Mouse (Mus musculus): ENCODE measurements around the gene App. TPM values are rescaled to one million over a fixed set of nuclear protein-coding genes. Genes with fewer than 3 reads are reported as not detected.
A peak's percentile ranks its signal among the peaks of the same experiment; 100 is the strongest.

Gene App
- polyA plus RNA-seq, 1 experiment from 2014 or later = 360 TPM

GRCm38 (mm10) chr16:85028396-85028795, 145.2 kb downstream of the App start:
- Histone ChIP-seq H3K4me1 (replicated peaks; ENCODE audit: insufficient read depth, low read length) (no peaks in the 10 kb centered on the region), H3K9ac (ENCODE audit: low read depth, low read length) (no peak overlapping the region), H3K4me2 (ENCODE audit: low read length) (no peak overlapping the region), H3K27ac (no peak overlapping the region), H3K27me3 (ENCODE audit: insufficient read depth, low read length) (no peaks in the 10 kb centered on the region), H3K9me3 (replicated peaks; ENCODE audit: low read length) (no peaks in the 10 kb centered on the region), H3K4me3 (replicated peaks; ENCODE audit: low read depth, low read length) (no peak overlapping the region), H3K36me3 (ENCODE audit: insufficient read depth, low read length) (peaks cover 62% of the 10 kb centered on the region)
- TF ChIP-seq CTCF (IDR thresholded peaks at IDR 0.05; ENCODE audit: low read depth) = no peak
- DNase-seq (ENCODE audit: low spot score) (no peak), ATAC-seq (replicated peaks; ENCODE audit: low FRiP score, low read depth) (no peak)
- WGBS = 78% methylated on average over 4 of the region's 4 CpGs

- Histone ChIP-seq H3K4me3 (replicated peaks; ENCODE audit: low read depth, low read length) (no peak overlapping the region), H3K36me3 (ENCODE audit: insufficient read depth, low read length) (peaks cover 47% of the 10 kb centered on the region), H3K9ac (ENCODE audit: low read depth, low read length) (no peak overlapping the region), H3K27ac (no peak overlapping the region), H3K4me2 (ENCODE audit: low read length) (no peak overlapping the region), H3K9me3 (replicated peaks; ENCODE audit: low read length) (no peaks in the 10 kb centered on the region), H3K27me3 (ENCODE audit: insufficient read depth, low read length) (no peaks in the 10 kb centered on the region), H3K4me1 (replicated peaks; ENCODE audit: insufficient read depth, low read length) (no peaks in the 10 kb centered on the region)
- DNase-seq (ENCODE audit: low spot score) = no peak
- WGBS = 96% methylated on average over 8 of the region's 8 CpGs
- ATAC-seq (replicated peaks; ENCODE audit: low FRiP score, low read depth) = no peak
- TF ChIP-seq CTCF (IDR thresholded peaks at IDR 0.05; ENCODE audit: low read depth) = no peak
Observed at GRCm38 (mm10) chr16:85024706-85025105, 148.9 kb downstream of the App start.

GRCm38 (mm10) chr16:85023106-85023505, 150.5 kb downstream of the App start:
- Histone ChIP-seq H3K27ac (no peak overlapping the region), H3K9ac (ENCODE audit: low read depth, low read length) (no peak overlapping the region), H3K4me1 (replicated peaks; ENCODE audit: insufficient read depth, low read length) (no peaks in the 10 kb centered on the region), H3K9me3 (replicated peaks; ENCODE audit: low read length) (no peaks in the 10 kb centered on the region), H3K4me3 (replicated peaks; ENCODE audit: low read depth, low read length) (no peak overlapping the region), H3K27me3 (ENCODE audit: insufficient read depth, low read length) (no peaks in the 10 kb centered on the region), H3K36me3 (ENCODE audit: insufficient read depth, low read length) (peaks cover 43% of the 10 kb centered on the region), H3K4me2 (ENCODE audit: low read length) (no peak overlapping the region)
- ATAC-seq (replicated peaks; ENCODE audit: low FRiP score, low read depth) (no peak), DNase-seq (ENCODE audit: low spot score) (no peak)
- WGBS = 85% methylated on average over 3 of the region's 3 CpGs
- no peak for TF ChIP-seq CTCF (IDR thresholded peaks at IDR 0.05; ENCODE audit: low read depth)

GRCm38 (mm10) chr16:85020696-85021323, 152.8 kb downstream of the App start:
- DNase-seq (ENCODE audit: low spot score) = no peak
- no peak overlapping the region for H3K4me3 ChIP-seq (replicated peaks; ENCODE audit: low read depth, low read length)
- no peaks in the 10 kb centered on the region for H3K9me3 ChIP-seq (replicated peaks; ENCODE audit: low read length)
- H3K4me2 ChIP-seq (ENCODE audit: low read length) = no peak overlapping the region
- 0 out of 2 replicates have a peak overlapping the region, but pooled peaks have one; percentile 24 for H3K9ac ChIP-seq (ENCODE audit: low read depth, low read length)
- H3K27me3 ChIP-seq (ENCODE audit: insufficient read depth, low read length) = no peaks in the 10 kb centered on the region
- no peak for TF ChIP-seq CTCF (IDR thresholded peaks at IDR 0.05; ENCODE audit: low read depth)
- H3K4me1 ChIP-seq (replicated peaks; ENCODE audit: insufficient read depth, low read length) = no peaks in the 10 kb centered on the region
- ATAC-seq (replicated peaks; ENCODE audit: low FRiP score, low read depth) = no peak; the same call in 1 of the 2 replicates
- peak overlapping the region; percentile 72; the same call in 1 of the 2 replicates for H3K27ac ChIP-seq
- H3K36me3 ChIP-seq (ENCODE audit: insufficient read depth, low read length) = peaks cover 25% of the 10 kb centered on the region
- 59% methylated on average over 9 of the region's 9 CpGs for WGBS

- no peak overlapping the region for H3K4me3 ChIP-seq (replicated peaks; ENCODE audit: low read depth, low read length)
- no peak overlapping the region for H3K27ac ChIP-seq
Observed at GRCm38 (mm10) chr16:85019273-85019672, 154.3 kb downstream of the App start.

GRCm38 (mm10) chr16:85017845-85018244, 155.7 kb downstream of the App start:
- WGBS = 83% methylated on average over 7 of the region's 7 CpGs
- no peak overlapping the region for H3K4me3 ChIP-seq (replicated peaks; ENCODE audit: low read depth, low read length)
- H3K9ac ChIP-seq (ENCODE audit: low read depth, low read length) = no peak overlapping the region
- no peak overlapping the region for H3K27ac ChIP-seq
- ATAC-seq (replicated peaks; ENCODE audit: low FRiP score, low read depth) = no peak
- H3K36me3 ChIP-seq (ENCODE audit: insufficient read depth, low read length) = peaks cover 19% of the 10 kb centered on the region
- no peak overlapping the region for H3K4me2 ChIP-seq (ENCODE audit: low read length)
- H3K27me3 ChIP-seq (ENCODE audit: insufficient read depth, low read length) = no peaks in the 10 kb centered on the region
- TF ChIP-seq CTCF (IDR thresholded peaks at IDR 0.05; ENCODE audit: low read depth) = no peak
- no peaks in the 10 kb centered on the region for H3K9me3 ChIP-seq (replicated peaks; ENCODE audit: low read length)
- no peak for DNase-seq (ENCODE audit: low spot score)
- no peaks in the 10 kb centered on the region for H3K4me1 ChIP-seq (replicated peaks; ENCODE audit: insufficient read depth, low read length)

More at GRCm38 (mm10) chr16:85019273-85019672, 154.3 kb downstream of the App start:
- Histone ChIP-seq H3K9ac (ENCODE audit: low read depth, low read length) (no peak overlapping the region), H3K4me2 (ENCODE audit: low read length) (no peak overlapping the region), H3K27me3 (ENCODE audit: insufficient read depth, low read length) (no peaks in the 10 kb centered on the region), H3K36me3 (ENCODE audit: insufficient read depth, low read length) (peaks cover 19% of the 10 kb centered on the region), H3K9me3 (replicated peaks; ENCODE audit: low read length) (no peaks in the 10 kb centered on the region), H3K4me1 (replicated peaks; ENCODE audit: insufficient read depth, low read length) (no peaks in the 10 kb centered on the region)
- no peak for DNase-seq (ENCODE audit: low spot score)
- TF ChIP-seq CTCF (IDR thresholded peaks at IDR 0.05; ENCODE audit: low read depth) = no peak
- WGBS = 72% methylated on average over 5 of the region's 5 CpGs
- ATAC-seq (replicated peaks; ENCODE audit: low FRiP score, low read depth) = no peak

Data from kidney, postnatal 0 days (tissue).